Mouse (Mus musculus) cortical plate, adult 2 months (tissue): ENCODE data around the gene Col18a1. TPM values are rescaled to one million over a fixed set of nuclear protein-coding genes. Genes with fewer than 3 reads are reported as not detected.

Experiments
- H3K27ac ChIP-seq: fragments of 200-500 bp; 2 replicates; pipeline ENCODE4 v1.5.1; 2012; ENCODE audit warnings: low read length, control low read depth, inconsistent platforms; ENCODE audit not compliant: insufficient read depth
- H3K4me1 ChIP-seq: fragments of 200-500 bp; 2 replicates; pipeline ENCODE4 v1.6.1; 2011; ENCODE audit warnings: low read length; ENCODE audit not compliant: control insufficient read depth, insufficient read depth
- H3K4me3 ChIP-seq: fragments of 200-500 bp; 2 replicates; pipeline ENCODE4 v1.5.1; 2011; ENCODE audit warnings: mild to moderate bottlenecking, low read length, control low read depth; ENCODE audit not compliant: insufficient read depth
- CTCF ChIP-seq: fragments of 200-500 bp; IDR thresholded peaks from 2 replicates; pipeline ENCODE4 v1.5.1; 2011; ENCODE audit warnings: mild to moderate bottlenecking, control low read depth, low read length; ENCODE audit not compliant: insufficient read depth; ENCODE audit errors: extremely low read depth
- POLR2A ChIP-seq: fragments of 200-500 bp; IDR thresholded peaks from 2 replicates; pipeline ENCODE4 v1.6.1; 2011; ENCODE audit warnings: mild to moderate bottlenecking, low read length, control low read depth; ENCODE audit not compliant: insufficient read depth; ENCODE audit errors: extremely low read depth
- polyA plus RNA-seq: library from polyadenylated mRNA; depleted of rRNA; stranded (reverse); fragments of >200 nt; gene quantifications from 2 replicates; pipeline ENCODE4 v1.2.3, GENCODE M21; 2012

The Col18a1 gene
- polyA plus RNA-seq, 1 experiment, result 2.7 TPM

- H3K27ac ChIP-seq, result no peak overlapping the region
- no peak overlapping the region for H3K4me3 ChIP-seq
- H3K4me1 ChIP-seq, result peaks cover 11% of the 10 kb centered on the region
- TF ChIP-seq POLR2A, result no peak
- TF ChIP-seq CTCF, result no peak
Observed at GRCm38 (mm10) chr10:77098619-77099018, 67.7 kb downstream of the Col18a1 start.

GRCm38 (mm10) chr10:77097890-77098200, 68.5 kb downstream of the Col18a1 start:
- H3K4me3 ChIP-seq, result no peak overlapping the region
- no peak overlapping the region for H3K27ac ChIP-seq
- H3K4me1 ChIP-seq, result peaks cover 12% of the 10 kb centered on the region
- TF ChIP-seq POLR2A (no peak), CTCF (no peak)

GRCm38 (mm10) chr10:77097006-77097889, 69.1 kb downstream of the Col18a1 start:
- TF ChIP-seq CTCF (no peak), POLR2A (no peak)
- H3K27ac ChIP-seq, result no peak overlapping the region
- peaks cover 12% of the 10 kb centered on the region for H3K4me1 ChIP-seq
- no peak overlapping the region for H3K4me3 ChIP-seq

- H3K4me1 ChIP-seq, result peaks cover 12% of the 10 kb centered on the region
- no peak for TF ChIP-seq POLR2A
- no peak for TF ChIP-seq CTCF
- no peak overlapping the region for H3K4me3 ChIP-seq
- no peak overlapping the region for H3K27ac ChIP-seq
Observed at GRCm38 (mm10) chr10:77095666-77096065, 70.7 kb downstream of the Col18a1 start.

- Histone ChIP-seq H3K4me1 (peaks cover 12% of the 10 kb centered on the region), H3K27ac (no peak overlapping the region), H3K4me3 (no peak overlapping the region)
- TF ChIP-seq POLR2A, result no peak
- TF ChIP-seq CTCF, result no peak
Observed at GRCm38 (mm10) chr10:77093817-77094216, 72.5 kb downstream of the Col18a1 start.

- H3K4me1 ChIP-seq, result peaks cover 6% of the 10 kb centered on the region
- no peak overlapping the region for H3K4me3 ChIP-seq
- H3K27ac ChIP-seq, result no peak overlapping the region
- TF ChIP-seq CTCF, result no peak
Observed at GRCm38 (mm10) chr10:77091538-77092097, 74.7 kb downstream of the Col18a1 start.

GRCm38 (mm10) chr10:77090063-77090462, 76.3 kb downstream of the Col18a1 start:
- peaks cover 3% of the 10 kb centered on the region for H3K4me1 ChIP-seq
- TF ChIP-seq POLR2A, result no peak
- no peak for TF ChIP-seq CTCF
- no peak overlapping the region for H3K4me3 ChIP-seq
- H3K27ac ChIP-seq, result no peak overlapping the region

GRCm38 (mm10) chr10:77089336-77089735, 77.0 kb downstream of the Col18a1 start:
- H3K4me1 ChIP-seq, result peaks cover 3% of the 10 kb centered on the region; the same call in 1 of the 2 replicates
- no peak overlapping the region for H3K27ac ChIP-seq
- H3K4me3 ChIP-seq, result no peak overlapping the region
- TF ChIP-seq POLR2A (no peak), CTCF (no peak)

- no peak overlapping the region for H3K4me3 ChIP-seq
- H3K27ac ChIP-seq, result no peak overlapping the region
- TF ChIP-seq POLR2A, result no peak
- no peak for TF ChIP-seq CTCF
- no peaks in the 10 kb centered on the region for H3K4me1 ChIP-seq
Observed at GRCm38 (mm10) chr10:77084568-77084967, 81.8 kb downstream of the Col18a1 start.

- Histone ChIP-seq H3K27ac (no peak overlapping the region), H3K4me3 (no peak overlapping the region), H3K4me1 (no peaks in the 10 kb centered on the region)
- TF ChIP-seq POLR2A, result no peak
Observed at GRCm38 (mm10) chr10:77082921-77083320, 83.4 kb downstream of the Col18a1 start.
